Mouse (Mus musculus): Measurements from ENCODE around the gene Tmem270. TPM values are rescaled to one million over a fixed set of nuclear protein-coding genes. Genes with fewer than 3 reads are reported as not detected.

The Tmem270 gene
- total RNA-seq, 4 experiments from 2014 or later, result not detected

DNA sequence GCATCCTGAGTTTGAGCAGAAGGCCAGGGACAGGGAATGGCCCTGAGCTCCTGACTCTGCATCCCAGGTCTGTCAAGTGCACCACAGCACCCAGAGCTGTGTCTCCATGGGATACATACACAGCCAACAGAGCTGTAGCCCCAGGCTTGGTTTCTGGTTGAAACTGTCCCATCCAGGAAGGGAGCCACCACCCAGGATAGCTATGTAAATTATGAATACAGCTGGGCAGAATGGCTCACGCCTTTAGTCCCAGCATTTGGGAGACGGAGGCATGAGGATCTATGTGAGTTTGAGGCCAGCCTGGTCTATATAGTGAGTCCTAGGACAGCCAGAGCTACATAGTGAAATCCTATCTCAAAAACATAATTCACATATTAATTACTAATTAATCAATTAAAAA, 23.5 kb upstream of the Tmem270 start:
- DNase-seq (ENCODE audit: low spot score in 2 of 2), result no peak

DNA sequence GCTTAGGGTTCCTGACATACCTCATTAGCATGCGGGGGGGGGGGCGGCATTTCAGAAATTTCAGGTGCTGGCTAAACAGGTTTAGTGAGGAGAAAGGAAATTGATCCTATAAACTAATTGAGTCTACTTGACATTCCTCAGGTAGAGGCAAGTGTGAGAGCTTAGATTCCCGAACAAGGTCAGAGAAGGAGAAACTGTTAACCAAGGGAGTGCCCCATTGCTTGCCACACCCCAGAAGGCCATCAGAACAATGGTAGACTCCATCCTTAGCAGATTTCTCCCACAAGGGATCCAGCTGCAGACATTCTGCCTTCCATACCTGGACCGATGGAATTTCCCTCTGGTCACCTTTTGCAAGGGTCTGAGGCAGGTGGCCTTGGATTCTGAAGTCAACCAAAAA, 20.2 kb upstream of the Tmem270 start:
- DNase-seq (ENCODE audit: low spot score in 2 of 2), result no peak

DNA sequence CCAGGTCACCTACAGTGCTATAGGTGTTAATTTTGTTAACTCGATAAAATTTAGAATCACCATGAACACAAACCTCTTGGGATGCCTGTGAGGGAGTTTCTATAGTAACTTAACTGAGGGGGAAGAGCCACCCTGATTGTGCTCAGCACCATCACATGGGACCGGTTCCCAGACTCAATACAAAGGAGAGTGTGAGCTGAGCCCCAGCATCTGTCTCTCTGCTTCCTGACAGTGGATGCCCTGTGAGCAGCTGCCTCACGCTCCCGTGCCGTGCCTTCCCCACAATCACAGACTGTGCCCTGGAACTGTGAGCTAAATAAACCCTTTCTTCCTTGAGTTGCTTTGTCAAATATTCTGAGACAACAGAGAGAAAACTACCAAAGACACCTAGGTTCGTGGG, 16.6 kb upstream of the Tmem270 start:
- DNase-seq (ENCODE audit: low spot score in 2 of 2), result no peak

DNA sequence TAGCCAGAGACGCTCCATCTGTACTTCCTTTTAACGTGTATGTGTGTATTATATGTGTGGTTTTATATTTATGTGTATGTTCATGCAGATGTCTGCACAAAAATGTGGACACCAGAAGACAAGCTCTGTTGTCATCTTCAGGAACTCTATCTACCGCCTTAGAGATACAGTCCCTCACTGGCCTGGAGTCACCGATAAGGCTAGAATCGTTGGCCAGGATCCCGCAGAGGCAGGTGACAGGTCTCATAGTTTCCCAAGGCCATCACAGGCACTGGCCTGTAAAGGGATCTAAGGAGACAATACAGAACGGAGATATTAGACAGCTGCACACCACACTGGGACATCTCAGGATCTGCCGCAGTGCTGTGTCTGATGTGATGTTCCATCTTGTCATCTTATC, 14.6 kb upstream of the Tmem270 start:
- no peak for DNase-seq (ENCODE audit: low spot score in 2 of 2)

DNA sequence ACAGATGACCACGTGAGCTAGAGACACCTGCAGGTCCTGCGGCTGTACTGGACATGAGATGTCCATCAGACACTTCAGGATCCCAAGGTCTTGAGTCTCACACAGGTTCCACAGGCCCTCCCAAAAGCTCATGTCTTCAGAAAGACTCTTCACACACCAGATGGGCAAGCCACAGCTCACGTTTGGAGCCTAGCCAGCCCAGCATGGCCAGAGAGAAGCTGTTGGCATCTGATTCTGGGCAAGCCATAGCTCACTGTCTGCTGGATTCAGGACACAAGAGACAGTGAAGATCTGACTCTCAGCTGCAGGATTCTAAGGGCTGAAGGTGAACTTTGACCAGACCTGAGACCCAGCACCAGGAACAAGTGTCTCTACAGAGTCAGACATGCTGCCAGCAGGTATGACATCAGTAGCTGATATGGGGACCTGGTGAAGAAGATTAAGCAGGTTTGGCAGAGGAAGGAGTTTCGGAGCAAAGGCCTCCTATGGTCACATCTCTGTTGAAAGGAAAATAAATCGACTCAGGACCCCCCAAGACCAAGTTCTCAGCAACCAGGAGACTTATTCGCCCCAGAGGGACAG, 13.7 kb upstream of the Tmem270 start:
- no peak for DNase-seq (ENCODE audit: low spot score in 2 of 2)

DNA sequence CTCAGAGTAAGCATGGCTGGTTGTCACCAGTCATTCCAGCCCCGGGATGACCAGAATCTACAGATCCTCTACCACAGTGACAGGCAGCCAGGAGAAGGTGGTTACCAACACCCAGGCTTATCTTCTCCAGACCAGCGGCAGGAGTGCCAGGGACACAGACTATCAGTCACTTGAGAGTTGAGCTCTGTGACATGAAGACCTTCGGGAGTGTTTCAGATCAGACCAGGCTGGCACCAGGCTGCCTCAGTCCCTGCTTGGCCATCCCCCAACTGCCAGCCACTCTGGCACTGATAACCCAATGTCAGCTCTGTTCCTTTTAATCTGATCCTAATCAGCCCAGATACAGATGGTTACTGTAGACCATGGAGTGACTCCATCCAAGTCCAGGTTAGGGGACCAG, 12.6 kb upstream of the Tmem270 start:
- no peak for DNase-seq (ENCODE audit: low spot score in 2 of 2)

DNA sequence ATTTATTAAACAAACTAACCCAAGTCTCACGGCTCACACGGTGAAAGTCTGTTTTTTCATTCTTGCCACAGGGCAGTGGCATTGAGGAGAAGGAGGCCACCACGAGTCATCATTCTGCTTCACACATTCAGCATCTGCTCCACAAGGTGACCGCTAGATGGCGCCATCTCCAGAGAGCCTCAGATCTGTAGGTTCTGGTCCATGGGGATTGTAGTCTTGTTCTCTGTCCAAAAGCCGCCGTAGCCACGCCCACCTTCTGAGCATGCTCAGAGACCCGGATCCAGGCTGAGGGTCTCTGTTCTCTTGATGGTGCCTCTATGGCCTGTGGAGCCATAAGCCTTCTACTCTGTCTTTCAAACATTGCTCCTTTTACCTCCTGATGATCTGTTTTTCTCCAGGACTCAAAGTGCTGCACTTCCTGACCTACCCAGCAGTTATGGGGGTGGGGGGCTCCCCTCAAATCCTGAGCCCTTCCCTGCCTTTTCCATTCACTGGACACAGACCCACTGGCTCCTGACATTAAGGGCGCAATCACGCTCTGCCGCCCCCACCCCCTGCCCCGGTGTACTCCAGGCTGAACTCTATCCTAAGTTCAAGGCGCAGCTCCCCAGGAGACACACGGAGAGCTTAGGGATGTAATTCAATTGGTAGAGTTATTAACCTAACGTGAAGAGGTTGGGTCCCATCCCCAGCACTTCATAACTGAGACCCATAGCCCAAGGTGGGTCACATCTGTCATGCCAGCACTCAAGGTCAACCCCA, 11.7 kb upstream of the Tmem270 start:
- no peak for DNase-seq (ENCODE audit: low spot score in 2 of 2)

DNA sequence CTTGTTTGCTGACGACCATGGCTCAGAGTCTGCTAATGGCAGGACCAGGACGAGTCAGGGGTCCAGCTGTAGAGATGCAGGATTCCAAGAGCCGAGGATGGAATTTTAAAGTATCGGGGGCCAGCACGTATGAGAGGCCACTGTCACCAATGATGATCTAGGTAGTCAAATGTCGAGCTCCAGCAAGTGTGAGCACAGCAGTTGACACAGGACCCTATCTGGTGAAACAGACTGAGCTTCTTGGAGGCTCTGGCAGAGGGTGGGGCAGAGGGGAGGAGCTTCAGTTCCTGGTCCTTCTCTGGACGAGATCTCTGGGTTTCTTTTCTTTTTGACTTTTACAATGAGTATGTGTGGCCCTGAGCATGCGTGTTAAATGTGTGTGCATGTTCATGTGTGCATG, 8.8 kb upstream of the Tmem270 start, which contains the start of gene Cldn13:
TSS of gene Cldn13 (minus strand) at position 216 of the 400 bp plus-strand sequence.
- DNase-seq (ENCODE audit: low spot score in 2 of 2), result no peak

DNA sequence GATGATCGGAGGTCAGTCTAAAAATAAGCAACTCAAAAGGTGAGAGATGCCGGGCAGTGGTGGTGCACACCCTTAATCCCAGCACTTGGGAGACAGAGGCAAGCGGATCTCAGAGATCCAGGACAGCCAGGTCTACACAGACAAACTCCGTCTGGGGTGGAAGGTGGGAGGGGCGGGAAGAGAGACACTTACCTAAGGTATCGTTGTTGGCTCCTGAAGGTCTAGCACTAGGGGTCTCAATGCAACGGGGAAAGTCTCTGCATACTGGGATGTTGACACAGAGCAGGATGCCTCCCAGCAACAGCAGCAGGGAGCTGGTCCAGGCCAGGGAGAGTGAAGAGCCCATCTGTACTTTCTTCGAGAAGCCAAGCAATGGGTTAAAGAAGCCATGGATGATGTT, 8.0 kb upstream of the Tmem270 start:
- no peak for DNase-seq (ENCODE audit: low spot score in 2 of 2)

DNA sequence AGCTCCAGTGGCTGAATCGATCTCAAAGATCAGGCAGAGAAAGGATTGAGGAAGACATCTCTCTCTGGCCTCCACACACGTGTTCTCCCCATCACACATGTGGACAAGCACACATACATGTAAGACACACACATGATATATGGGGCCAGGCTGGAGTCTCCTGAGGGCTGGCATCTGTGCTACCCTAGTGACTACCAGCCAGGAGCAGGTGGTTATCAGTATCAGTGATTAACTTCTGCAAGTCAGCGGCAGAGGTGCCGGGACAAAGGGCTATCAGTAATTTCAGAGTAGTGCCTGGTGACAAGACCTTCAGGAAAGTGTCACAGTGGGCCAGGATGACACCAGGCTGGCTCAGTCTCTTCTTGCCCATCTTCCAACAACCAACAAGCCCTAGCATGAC, 7.2 kb upstream of the Tmem270 start:
- no peak for DNase-seq (ENCODE audit: low spot score in 2 of 2)

DNA sequence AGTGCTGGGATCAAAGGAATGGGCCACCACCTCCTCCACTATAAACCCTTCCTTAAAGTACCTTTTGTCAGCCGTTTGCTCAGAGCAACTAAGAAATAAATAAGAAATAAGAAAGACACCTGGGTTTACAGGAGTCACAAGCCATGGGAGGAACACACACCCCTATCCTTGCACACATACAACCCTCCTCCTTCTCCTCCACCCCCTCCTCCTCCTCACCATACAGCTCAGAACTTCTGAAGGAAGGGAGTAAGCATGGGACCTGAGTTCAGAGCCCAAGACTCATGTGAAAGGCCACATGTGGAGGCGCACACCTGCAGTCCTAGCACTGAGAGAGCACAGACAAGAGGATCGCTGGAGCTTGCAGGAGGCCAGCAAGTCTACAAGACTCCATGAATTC, 6.8 kb upstream of the Tmem270 start:
- no peak for DNase-seq (ENCODE audit: low spot score in 2 of 2)

DNA sequence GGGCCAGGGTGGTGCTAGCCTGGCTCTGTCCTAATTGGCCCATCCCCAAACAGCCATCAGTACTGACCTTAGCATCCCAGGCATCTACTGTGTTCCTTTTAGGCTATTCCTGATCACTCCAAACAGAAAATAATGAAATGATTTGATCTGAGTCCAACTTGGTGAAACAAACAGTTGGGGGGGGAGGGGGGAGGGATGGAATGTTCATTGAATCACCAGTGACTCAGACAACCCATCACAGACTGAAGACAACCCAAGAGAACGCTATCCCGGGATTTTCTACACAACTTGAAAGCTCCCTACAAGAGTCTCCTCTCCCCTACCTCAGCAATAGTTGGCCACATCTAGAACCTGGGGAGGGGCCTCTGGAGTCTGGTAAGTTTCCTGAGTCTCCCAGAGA, 5.4 kb upstream of the Tmem270 start:
- no peak for DNase-seq (ENCODE audit: low spot score in 2 of 2)

DNA sequence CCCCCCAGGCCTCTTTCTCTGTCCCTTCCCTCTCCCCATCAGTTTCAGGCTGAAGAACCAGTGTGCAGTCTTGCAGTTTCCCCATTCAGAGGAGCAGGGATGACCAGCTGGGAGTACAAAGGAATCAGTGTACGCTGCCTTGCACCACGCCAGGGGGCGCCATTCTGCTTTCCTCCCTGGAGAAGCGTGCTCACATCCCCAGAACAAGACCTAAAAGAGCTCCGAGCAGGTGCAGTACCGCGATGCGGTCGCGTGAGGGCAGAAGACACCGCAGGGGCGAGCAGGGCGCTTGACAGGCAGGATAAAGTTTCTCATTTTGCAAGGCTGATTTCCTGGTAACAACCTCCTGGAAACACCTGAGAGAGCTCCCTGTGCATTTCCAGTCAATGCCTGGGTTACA, 602 bp upstream of the Tmem270 start:
- DNase-seq (ENCODE audit: low spot score in 2 of 2), result peak; percentile 82 to 96

DNA sequence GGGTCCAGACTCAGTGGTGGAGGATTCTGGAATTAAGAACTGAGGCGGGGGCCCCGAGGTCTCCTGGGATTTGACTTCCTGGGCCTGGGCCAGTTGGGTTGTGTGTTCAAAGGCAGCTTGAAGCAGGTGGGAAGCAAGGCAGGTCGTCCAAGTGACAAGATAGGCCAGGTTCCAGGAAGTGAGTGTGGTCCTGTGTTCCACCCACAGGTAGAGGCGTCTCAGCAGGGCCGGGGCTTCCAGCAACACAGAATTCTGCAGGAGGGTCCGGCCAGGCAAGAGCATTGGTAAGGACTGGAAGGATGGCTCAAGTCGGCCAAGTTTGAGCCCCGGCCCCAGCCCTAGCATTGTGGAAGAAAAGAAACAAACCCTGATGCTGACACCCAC, 4.9 kb downstream of the Tmem270 start:
- DNase-seq (ENCODE audit: low spot score in 2 of 2), result no peak

DNA sequence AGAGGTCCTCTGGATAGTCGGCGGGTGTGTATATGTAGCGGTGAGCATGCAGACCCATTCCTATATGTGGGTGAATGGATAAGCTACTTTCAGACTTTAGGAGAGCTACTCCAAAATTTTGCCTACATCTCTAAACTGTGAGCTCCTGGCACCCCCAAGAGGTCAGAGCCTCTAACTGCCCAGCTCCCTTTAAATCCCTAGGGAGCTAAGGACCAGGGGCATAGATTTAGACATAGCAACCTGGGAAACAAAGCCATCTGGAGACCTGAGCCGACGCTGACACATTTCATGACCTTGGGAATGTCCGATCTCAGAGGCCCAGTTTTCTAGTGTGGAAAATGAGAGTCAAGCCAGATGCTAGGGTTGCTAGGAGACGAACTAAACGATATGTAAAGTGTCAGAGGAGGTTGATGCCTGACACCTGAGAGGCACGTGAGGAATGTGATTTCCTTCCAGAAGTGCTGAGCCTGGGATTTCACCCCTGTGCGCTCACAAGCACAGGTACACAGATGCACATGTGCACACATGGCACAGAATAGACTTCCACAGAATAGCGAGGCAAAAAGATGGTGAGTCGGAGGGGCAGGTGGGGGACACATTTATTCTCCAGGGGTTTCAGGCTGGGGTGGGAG, 5.4 kb downstream of the Tmem270 start:
- DNase-seq (ENCODE audit: low spot score in 2 of 2), result no peak

DNA sequence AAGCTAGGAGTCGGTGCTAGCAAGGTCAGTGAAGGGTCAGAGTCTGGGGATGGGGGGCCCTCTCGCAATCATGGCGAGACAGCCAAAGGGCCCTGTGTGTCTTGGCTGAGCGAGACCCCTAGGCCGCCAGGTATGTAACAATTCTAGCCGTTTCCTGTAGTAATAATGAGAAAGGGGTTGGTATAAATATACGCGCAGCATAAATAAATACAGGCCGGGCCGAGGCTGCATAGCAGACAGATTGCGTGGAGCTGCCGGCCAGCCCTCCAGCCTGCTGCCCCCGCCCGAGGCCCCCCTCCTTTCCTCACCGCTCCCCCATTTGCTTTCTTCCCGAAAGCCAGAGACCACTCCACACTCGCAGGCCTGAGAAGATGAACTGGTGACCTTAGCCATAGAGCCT, 8.9 kb downstream of the Tmem270 start:
- DNase-seq (ENCODE audit: low spot score in 2 of 2), result no peak

DNA sequence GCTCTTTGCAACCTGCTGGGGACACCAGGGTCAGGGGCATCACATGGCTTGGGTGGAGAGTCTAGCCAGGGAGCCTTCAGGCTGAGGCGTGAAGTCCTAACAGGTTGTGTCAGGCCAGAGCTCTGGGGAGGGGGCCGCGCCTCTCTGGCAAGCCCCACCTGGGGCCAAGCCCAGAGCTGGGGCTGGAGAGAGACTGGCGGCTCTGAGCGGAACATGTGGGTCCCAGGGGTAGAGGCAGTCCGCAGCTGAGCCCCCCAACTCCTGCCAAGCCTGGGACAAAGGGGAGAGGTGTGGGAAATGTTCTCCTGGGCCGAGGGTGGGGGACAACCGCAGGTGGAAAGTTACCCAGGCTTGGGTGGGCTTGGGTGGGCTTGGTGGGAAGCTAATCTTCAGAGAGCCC, 9.6 kb downstream of the Tmem270 start:
- no peak for DNase-seq (ENCODE audit: low spot score in 2 of 2)

DNA sequence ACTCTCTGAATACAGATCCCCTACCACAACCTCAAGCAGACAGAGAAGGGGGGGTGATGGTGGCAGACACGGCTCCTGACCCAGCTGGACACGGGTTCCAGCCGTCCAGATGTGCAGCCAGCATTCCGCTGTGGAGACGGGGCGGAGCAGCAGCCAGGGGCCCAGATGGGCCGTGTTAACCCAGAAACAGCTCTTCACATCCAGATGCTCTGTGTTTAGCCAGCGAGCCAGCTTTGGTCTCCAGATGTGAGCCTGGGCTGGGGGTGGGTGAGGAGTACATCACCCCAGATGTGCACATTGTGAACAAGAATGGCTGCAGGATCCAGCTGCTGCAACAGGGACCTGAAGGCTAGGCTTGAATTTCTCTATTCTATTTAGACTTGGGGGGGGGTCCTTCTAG, 11.2 kb downstream of the Tmem270 start:
- no peak for DNase-seq (ENCODE audit: low spot score in 2 of 2)

DNA sequence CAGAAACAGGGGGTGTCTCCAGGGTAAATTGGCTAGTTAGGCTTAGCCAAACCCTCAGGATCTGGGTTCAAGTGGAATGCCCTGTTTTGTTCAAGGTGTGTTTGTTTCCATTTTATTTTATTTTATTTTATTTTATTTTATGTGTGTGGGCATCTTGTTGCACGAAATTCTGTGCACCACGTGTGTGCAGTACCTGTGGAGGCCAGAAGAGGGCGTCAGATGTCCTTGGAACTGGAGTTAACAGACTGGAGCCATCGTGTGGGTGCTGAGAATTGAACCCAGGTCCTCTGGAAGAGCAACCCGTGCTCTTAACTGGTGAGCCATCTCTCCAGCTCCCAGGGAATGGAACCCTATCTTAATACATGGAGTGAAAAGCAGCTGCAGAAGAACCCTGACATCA, 13.8 kb downstream of the Tmem270 start:
- DNase-seq (ENCODE audit: low spot score in 2 of 2), result no peak

DNA sequence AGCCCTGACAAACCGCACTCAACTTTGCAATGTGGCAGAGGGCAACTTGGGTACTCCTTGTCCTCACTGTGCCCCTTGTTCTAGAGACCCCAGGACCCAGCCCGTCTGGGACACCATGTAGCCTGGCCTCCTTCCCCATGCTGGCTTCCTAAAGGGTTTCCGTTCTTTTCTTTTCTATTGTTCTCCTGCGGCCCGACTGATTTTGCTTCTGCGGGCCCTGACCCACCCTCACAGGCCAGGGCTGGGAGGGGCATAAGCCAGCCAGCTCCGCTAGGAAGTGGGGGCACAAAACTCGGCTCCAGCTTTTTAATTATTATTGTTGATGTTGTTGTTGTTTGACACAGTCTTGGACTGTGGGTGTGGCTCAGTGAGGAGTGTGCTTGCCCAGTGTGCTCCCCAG, 15.0 kb downstream of the Tmem270 start:
- no peak for DNase-seq (ENCODE audit: low spot score in 2 of 2)

DNA sequence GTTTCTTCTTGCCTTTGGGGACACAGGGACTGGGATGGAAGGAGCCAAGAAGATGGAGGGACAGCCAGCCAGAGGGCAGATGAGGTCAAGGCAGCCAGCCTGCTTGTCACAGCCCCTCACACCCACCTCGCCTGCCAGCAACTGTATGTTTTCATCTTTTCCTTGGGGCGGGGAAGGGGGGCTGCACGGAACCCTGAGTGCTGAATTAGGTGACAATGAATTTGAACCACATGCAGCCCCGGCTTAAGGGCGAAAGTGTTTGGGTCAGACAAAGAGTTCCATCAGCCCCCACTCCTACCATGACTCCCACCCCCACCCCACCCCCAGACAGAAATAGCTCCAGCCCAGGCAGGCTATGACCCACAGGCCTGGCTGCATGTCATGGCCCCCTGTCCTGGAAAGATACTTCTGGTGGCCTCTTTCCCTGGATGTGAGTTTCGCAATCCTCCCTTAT, 15.9 kb downstream of the Tmem270 start:
- no peak for DNase-seq (ENCODE audit: low spot score in 2 of 2)

DNA sequence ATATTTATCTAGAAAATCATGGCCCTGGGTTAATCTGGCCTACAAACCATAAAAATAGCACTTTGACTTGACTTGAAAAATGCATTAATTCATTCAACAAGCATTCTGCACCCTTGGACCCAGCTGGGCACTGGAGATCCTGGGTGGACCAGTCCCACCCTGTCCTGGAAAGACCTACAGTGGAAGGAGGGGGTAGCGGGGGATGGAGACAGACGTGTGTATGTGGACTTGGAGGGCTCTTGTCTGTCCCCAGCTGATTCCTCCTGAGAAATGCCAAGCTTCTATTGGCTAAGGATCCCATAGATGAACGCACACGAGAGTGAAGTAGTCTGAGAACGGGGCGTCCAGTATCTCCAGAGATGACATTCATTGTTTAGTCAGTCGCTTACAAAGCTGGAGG, 18.0 kb downstream of the Tmem270 start:
- no peak for DNase-seq (ENCODE audit: low spot score in 2 of 2)
